Mouse (Mus musculus) T-cell, adult 66 days (primary cell): ENCODE measurements around the gene Rcor1. TPM values are rescaled to one million over a fixed set of nuclear protein-coding genes. Genes with fewer than 3 reads are reported as not detected.

Experiments
- total RNA-seq, 2 experiments: library from RNA; stranded (reverse); gene quantifications; 3 replicates in 1 of 2; 4 replicates in 1 of 2; pipeline ENCODE4 v1.2.4; 2023

Rcor1 gene
- 10 to 100 TPM; 50.6 to 51.8 TPM for total RNA-seq

GRCm38 (mm10) chr12:111038976-111039612, at the start of gene Rcor1:
Rcor1 (plus strand) TSS chr12:111039351.

Other genes with a start within 250 kb of the Rcor1 start
- gene Mok, start 198.4 kb upstream of the Rcor1 start, total RNA-seq, result not detected
- 1 to 10 TPM; 2.0 to 3.1 TPM for gene Zfp839, start 189.1 kb upstream of the Rcor1 start, total RNA-seq
- 10 to 100 TPM; 29.9 to 33.0 TPM for gene Cinp, start 150.2 kb upstream of the Rcor1 start, total RNA-seq
- gene Tecpr2, start 150.1 kb upstream of the Rcor1 start, total RNA-seq, result 1 to 10 TPM; 7.5 to 9.2 TPM
- 1 to 10 TPM; 5.1 to 6.9 TPM for gene Ankrd9, start 60.3 kb upstream of the Rcor1 start, total RNA-seq
- 10 to 100 TPM; 41.5 to 54.0 TPM for gene Traf3, start 127.0 kb downstream of the Rcor1 start, total RNA-seq
- not detected for gene 4930595D18Rik, start 145.1 kb downstream of the Rcor1 start, total RNA-seq
- 1 to 10 TPM; 1.9 to 5.0 TPM for gene Amn, start 231.7 kb downstream of the Rcor1 start, total RNA-seq